Mouse (Mus musculus) cortical plate, adult 2 months (tissue): ENCODE measurements around the gene Pecr. TPM values are rescaled to one million over a fixed set of nuclear protein-coding genes. Genes with fewer than 3 reads are reported as not detected.

ENCODE experiments used
- H3K27ac ChIP-seq: fragments of 200-500 bp; 2 replicates; pipeline ENCODE4 v1.5.1; 2012; ENCODE audit warnings: low read length, control low read depth, inconsistent platforms; ENCODE audit not compliant: insufficient read depth
- H3K4me1 ChIP-seq: fragments of 200-500 bp; 2 replicates; pipeline ENCODE4 v1.6.1; 2011; ENCODE audit warnings: low read length; ENCODE audit not compliant: control insufficient read depth, insufficient read depth
- H3K4me3 ChIP-seq: fragments of 200-500 bp; 2 replicates; pipeline ENCODE4 v1.5.1; 2011; ENCODE audit warnings: mild to moderate bottlenecking, low read length, control low read depth; ENCODE audit not compliant: insufficient read depth
- CTCF ChIP-seq: fragments of 200-500 bp; IDR thresholded peaks from 2 replicates; pipeline ENCODE4 v1.5.1; 2011; ENCODE audit warnings: mild to moderate bottlenecking, control low read depth, low read length; ENCODE audit not compliant: insufficient read depth; ENCODE audit errors: extremely low read depth
- POLR2A ChIP-seq: fragments of 200-500 bp; IDR thresholded peaks from 2 replicates; pipeline ENCODE4 v1.6.1; 2011; ENCODE audit warnings: mild to moderate bottlenecking, low read length, control low read depth; ENCODE audit not compliant: insufficient read depth; ENCODE audit errors: extremely low read depth
- polyA plus RNA-seq: library from polyadenylated mRNA; depleted of rRNA; stranded (reverse); fragments of >200 nt; gene quantifications from 2 replicates; pipeline ENCODE4 v1.2.3, GENCODE M21; 2012; rRNA removed

Pecr gene
- 7.2 and 7.4 TPM in 2 replicates for polyA plus RNA-seq

DNA sequence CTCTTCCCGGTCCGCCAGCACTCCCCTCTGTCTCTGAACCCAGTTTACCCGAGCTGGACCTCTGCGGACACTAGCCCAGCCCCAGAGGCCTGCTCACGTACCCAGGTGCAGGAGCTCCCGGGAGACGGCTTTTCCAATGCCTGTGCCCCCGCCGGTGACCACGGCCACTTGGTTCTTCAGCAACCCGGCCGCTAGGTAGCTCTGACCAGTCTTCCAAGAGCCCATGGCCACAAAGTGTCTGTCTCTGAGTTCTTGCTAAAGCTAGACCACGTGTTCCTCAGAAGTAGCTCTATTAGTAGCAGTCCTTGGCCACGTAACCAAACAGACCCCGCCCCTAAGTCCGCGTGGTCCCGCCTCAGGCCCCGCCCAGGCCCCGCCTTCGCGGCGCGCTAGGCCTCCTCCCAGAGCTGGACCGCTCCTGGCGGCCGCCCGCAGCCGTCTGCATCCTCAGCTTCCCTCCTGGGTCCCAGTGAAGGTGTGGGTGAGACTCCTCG is at the start of gene Pecr, which contains the start of gene Tmem169:
TSS of gene Pecr (minus strand) at position 323 of the 494 bp plus-strand sequence.
TSS of gene Tmem169 (plus strand) at position 378 of the 494 bp plus-strand sequence.
- TF ChIP-seq POLR2A: peak; percentile 88
- no peak for TF ChIP-seq CTCF
- Histone ChIP-seq H3K4me3 (peak within 1 kb of the TSS; percentile 70), H3K4me1 (peaks cover 2% of the 10 kb centered on the region; the same call in 1 of the 2 replicates), H3K27ac (no peak within 1 kb of the TSS)

DNA sequence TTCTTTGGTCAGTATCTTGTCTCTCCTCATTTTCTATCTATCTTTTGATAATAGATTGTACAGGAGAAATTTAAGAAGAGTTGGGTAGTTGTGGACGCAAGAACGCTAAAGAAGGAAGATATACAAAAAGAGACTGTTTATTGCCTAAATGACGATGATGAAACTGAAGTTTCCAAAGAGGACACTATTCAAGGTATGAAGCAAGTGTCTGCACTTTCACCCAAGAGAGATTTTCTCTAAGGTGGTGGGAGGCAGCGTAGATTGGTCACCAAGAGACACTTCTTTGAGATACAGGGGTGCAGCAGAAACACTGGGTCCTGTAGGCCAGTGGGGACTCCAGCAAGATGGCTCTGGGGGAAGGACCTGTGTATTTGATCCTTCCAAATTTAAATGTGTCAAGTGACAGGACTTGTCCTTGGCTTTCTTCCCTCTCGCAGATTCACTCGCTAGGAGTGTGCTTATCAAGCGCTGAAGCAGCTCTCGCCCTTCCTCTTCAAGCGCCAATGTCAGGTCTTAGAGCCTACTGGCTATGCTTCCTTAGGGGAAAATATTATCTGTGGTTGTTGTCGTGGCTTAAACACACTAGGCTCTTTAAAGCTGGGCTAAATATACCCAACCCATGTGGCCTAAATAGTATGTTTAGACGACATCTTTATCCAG is 42.2 kb upstream of the Pecr start:
- no peak overlapping the region for H3K27ac ChIP-seq
- no peak for TF ChIP-seq POLR2A
- no peak for TF ChIP-seq CTCF
- no peaks in the 10 kb centered on the region for H3K4me1 ChIP-seq
- no peak overlapping the region for H3K4me3 ChIP-seq

DNA sequence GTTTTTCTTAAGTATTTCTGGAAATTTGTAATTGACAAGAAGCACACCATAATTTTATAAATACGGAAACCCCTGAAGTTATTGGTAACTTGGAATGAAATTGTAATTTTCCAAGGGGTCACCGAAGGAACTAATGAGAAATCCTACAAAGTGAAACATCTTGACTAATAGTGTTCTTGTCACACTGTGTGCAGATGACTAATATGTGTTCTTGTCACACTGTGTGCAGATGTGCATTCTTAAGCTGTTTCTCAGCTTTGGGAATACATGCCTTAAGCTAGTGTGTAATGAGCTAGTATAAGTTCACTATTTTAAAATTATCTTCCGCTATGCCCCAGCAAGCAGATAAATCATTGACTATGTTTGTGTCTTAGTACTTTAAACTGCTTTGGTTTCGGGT is 39.1 kb upstream of the Pecr start:
- no peak overlapping the region for H3K27ac ChIP-seq
- H3K4me3 ChIP-seq: no peak overlapping the region
- TF ChIP-seq POLR2A (no peak), CTCF (no peak)
- H3K4me1 ChIP-seq: no peaks in the 10 kb centered on the region

DNA sequence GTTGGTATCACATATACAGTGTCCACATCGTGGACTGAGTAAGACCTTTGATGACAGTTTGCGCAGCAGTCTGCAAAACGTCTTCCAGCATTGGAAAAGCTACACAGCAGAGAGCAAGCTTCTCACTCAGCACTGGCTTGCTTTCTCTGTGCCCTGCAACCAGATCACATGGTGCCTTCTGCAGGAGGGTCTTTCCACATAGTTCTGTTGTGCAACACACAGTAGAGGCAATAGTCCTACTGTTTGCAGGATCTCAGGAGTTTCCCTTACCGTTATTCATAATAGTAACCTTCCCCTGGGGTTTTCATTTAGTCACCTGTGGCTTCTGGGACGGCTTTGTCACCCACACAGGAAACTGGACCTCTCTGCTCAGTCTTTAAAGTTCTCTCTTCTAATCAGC is 36.6 kb upstream of the Pecr start:
- TF ChIP-seq POLR2A (no peak), CTCF (no peak)
- Histone ChIP-seq H3K27ac (no peak overlapping the region), H3K4me3 (no peak overlapping the region), H3K4me1 (no peaks in the 10 kb centered on the region)

DNA sequence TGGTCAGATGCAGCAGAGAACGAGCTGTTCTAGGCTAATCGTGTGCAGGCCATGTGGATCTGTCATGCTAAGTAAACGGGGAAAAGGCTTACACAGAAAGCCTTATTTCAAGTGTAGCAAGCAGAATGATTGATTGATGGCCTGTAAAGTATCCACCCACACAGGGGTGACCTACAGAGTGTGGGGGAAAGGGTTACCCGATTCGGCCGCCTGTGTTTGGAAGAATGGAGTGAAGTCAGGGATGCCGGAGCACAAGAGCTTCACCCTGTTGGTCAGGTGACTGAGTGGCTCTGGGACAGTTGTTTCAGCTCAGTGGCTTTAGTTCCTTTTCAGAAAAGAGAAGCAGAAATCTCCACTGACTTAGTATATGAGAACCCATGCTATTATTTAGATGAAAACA is 32.8 kb upstream of the Pecr start:
- Histone ChIP-seq H3K4me3 (no peak overlapping the region), H3K4me1 (no peaks in the 10 kb centered on the region), H3K27ac (no peak overlapping the region)
- no peak for TF ChIP-seq CTCF
- TF ChIP-seq POLR2A: no peak

DNA sequence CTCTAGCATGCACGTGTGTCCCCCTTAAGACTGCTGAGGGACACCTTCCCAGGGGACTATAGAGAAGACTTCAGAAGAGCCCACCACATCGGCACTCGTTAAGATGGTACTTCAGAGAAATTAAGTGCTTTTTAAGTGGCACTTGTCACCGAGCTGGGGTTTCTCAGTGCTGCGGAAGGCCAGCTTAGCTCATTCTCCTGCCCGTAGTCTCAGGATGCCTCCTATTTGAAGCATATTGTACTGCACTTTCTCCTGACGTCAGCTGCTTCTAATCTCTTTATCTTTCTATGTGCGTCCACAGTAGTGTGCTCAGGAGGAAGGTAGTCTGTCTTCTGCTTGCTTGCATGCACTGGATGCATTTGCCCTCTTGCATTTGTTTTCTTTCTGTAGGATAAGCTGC is 32.3 kb upstream of the Pecr start:
- TF ChIP-seq POLR2A (no peak), CTCF (no peak)
- no peak overlapping the region for H3K4me3 ChIP-seq
- no peaks in the 10 kb centered on the region for H3K4me1 ChIP-seq
- H3K27ac ChIP-seq: no peak overlapping the region

DNA sequence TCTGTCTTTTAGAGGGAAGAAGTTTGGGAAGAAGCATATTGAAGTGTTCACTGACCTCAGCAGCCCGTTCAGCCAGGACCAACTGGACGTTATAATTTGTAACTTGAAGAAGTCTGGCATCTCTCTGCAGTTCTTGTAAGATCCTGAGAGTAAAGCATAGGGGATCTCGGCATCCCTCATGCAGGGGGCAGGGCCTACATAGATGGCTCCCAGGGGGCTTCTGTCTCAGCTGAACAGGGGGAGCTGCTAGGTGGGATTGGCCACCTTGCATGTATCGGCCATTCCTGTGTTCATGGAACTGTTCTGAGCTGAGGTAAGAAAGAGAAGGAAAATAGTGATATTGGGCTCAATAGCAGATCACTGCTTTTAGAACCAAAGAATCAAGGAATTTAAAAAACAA is 31.3 kb upstream of the Pecr start:
- no peak overlapping the region for H3K4me3 ChIP-seq
- TF ChIP-seq POLR2A (no peak), CTCF (no peak)
- H3K27ac ChIP-seq: no peak overlapping the region
- no peaks in the 10 kb centered on the region for H3K4me1 ChIP-seq

DNA sequence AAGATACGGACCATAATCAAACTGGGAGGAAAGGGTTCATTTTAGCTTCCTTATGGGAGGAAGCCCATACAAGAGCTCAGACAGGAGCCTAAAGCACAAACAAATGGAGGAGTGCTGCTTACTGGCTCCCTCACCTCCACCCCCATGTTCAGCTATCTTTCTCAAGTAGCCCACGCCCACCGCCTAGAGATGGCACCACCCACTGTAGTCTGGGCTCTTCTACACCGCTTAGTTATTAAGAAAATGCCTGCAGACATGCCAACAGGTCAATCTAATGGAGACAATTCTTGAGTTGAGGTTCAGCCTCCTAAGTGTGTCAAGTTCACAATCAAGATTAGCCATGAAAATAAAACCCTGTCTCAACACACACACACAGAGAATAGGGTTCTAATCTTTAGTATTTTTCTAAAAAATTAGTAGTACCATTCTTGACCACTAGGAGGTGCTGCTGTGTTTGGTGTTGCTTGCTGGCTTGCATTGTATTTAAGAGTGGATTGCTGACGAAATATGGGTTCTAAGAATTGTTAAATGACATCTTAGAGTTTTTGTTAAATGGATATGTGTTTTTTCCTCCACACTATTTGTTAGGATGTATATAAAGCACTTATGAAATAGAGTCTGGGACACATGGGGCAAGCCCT is 29.4 kb upstream of the Pecr start:
- Histone ChIP-seq H3K4me1 (no peaks in the 10 kb centered on the region), H3K27ac (no peak overlapping the region), H3K4me3 (no peak overlapping the region)
- TF ChIP-seq POLR2A: no peak
- TF ChIP-seq CTCF: peak; percentile 57; the same call in 1 of the 2 replicates

DNA sequence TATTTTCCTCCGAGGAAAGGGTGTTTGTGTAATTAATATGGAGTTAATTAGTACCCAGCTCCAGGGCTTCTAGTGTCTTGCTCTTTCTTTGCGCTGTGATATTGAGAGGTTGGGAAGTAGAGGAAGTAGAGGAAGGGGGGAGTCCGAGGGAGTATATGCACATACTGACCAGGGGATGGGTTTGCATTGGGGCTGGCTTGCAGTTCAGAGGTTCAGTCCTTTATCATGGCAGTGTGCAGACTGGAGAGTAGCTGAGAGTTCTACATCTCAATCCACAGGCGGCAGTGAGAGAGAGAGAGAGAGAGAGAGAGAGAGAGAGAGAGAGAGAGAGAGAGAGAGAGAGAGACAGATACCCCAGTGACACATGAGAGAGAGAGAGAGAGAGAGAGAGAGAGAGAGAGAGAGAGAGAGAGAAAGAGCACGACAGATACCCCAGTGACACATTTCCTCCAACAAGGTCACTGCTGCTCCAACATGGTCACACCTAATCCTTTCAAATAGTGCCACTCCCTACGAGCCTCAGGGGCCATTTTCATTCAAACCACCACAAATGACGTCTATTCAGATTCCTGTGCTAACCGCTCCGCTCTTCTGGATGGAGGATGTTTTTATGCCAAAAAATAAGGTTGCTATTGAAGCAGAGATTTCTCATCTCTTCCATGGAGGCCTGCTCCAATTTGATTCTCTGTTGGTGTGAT is 28.7 kb upstream of the Pecr start:
- Histone ChIP-seq H3K27ac (no peak overlapping the region), H3K4me1 (no peaks in the 10 kb centered on the region), H3K4me3 (no peak overlapping the region)
- TF ChIP-seq CTCF: no peak
- TF ChIP-seq POLR2A: no peak
